Mouse (Mus musculus) megakaryocyte-erythroid progenitor cell, adult 5-6 weeks (primary cell): ENCODE data around the gene Tjap1. TPM values are rescaled to one million over a fixed set of nuclear protein-coding genes. Genes with fewer than 3 reads are reported as not detected.

ENCODE experiments used
- ATAC-seq: replicated peaks from 2 replicates; pipeline ENCODE4 v1.8.0; 2016; ENCODE audit warnings: mild to moderate bottlenecking, inconsistent platforms; ENCODE audit not compliant: severe bottlenecking, poor library complexity, low FRiP score, low TSS enrichment
- total RNA-seq, 2 experiments: library from RNA; stranded (forward) in 1 of 2; stranded (reverse) in 1 of 2; fragments of 200-1000, 215-1000 nt in 1 of 2; fragments of >200 nt in 1 of 2; fragmentation: Nextera tagmentation in 1 of 2; gene quantifications; 2 replicates each; pipeline ENCODE4 v1.2.3; 2014 to 2017

Gene Tjap1
- total RNA-seq (2014; fragmentation: Nextera tagmentation) (20.1 and 24.5 TPM in 2 replicates), total RNA-seq (2017) (15.8 and 18.5 TPM in 2 replicates)

DNA sequence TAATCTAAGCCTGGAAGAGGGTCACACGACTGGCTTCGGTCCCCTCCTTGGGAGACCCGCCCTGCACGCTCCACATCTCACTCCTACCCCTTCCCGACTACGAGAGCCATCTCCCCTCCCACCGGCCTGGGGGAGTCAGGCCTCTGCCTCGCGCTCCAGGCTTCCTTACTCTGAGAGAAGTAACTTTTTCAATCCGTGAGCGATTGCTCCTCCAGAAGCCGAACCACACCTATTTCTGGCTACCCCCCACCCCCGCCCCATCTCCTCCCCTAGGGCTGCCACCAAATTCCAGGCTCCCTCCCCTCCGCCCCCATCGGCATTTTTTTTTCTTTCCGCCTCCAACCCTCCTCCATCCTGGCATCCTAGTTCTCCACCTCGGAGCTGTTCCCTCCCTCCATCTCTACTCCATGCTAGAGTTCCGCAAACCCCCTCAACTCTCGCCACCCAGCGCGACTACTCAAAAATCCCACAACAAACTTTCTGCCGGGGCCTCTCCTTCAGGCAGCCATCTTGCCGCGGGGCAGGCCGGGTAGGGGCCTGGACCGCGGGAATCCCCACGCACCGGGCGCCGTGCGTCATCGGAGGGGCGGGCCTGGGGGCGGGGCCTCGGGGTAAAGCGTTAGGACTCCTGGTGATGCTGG lies at the start of gene Tjap1:
Gene Tjap1 (minus strand): TSS at position 544 of the 641 bp plus-strand sequence.
- ATAC-seq, result peak; percentile 88

DNA sequence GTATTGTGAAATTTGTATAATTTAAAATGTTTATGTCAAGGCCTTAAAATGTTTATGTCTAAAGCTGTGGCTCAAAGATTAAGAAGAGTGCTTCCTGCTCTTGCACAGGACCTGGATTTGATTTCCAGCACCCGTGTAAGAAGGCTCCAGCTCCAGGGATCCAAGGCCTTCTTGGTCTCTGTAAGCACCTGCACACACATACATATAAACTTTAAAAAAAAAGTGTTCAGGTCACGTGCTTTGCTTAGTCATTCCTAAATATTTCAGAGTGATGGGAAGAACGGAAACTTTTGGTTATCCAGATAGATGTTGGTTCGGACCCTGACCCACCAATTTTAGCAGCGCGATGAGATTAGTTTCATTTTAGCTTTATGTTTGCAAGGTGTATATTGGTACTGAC lies 45.9 kb upstream of the Tjap1 start:
- ATAC-seq, result no peak

DNA sequence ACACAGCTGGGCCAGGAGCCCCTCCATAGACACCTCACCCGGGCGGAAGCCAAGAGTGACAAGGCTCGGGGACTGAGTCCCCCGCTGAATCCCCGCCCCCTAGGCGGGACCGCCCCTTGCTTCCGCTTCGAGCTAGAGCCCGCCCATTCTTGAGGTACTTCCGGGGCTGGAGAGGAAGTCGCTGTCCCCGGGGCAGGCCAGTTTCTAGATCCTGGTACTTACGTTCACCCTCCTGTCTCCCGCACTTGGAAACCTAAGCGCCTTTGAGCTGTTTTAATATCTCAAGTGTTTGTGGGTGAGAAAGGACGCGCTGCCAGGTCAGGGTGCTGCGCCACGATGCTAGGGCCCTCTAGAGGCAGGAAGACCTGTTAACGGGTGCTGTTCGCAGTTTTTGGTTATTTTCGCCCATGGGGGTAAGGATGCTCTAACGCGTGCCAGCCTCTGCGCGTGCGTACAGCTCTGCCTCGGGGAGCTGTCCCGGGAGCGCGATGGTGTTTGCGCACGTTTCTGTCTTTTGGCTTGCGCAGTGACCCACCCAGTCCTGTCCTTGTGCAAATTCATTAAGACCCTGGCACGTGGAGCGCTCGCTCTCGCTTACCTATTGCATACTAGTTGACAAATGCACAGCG lies 45.2 kb upstream of the Tjap1 start, which contains the start of gene Abcc10:
Gene Abcc10 (minus strand): TSS at position 447 of the 629 bp plus-strand sequence.
- peak; percentile 97 for ATAC-seq

DNA sequence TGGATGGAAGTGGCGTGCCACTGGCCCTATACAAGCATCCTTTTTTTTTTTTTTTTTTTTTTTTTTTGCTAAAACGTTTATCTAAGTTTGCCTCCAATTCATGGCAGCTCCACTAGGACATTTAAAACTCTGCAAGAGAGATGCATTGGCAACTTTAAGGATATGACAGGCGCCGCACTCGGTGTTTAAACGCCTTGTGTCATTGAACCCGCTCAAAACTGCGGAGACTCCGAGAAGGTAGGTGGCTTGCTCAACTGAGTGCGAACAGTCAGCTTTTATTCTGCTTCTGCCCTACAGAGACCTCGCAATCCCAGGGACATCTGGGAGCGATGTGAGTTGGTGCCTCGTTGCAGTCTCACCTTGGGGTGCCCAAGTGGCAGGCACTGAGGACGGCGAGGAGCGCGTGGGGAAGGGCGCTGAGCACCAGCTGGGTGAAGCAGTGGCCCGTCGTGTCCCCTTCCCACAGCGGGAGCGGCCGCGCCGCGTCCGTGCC lies 44.6 kb upstream of the Tjap1 start:
- no peak for ATAC-seq

DNA sequence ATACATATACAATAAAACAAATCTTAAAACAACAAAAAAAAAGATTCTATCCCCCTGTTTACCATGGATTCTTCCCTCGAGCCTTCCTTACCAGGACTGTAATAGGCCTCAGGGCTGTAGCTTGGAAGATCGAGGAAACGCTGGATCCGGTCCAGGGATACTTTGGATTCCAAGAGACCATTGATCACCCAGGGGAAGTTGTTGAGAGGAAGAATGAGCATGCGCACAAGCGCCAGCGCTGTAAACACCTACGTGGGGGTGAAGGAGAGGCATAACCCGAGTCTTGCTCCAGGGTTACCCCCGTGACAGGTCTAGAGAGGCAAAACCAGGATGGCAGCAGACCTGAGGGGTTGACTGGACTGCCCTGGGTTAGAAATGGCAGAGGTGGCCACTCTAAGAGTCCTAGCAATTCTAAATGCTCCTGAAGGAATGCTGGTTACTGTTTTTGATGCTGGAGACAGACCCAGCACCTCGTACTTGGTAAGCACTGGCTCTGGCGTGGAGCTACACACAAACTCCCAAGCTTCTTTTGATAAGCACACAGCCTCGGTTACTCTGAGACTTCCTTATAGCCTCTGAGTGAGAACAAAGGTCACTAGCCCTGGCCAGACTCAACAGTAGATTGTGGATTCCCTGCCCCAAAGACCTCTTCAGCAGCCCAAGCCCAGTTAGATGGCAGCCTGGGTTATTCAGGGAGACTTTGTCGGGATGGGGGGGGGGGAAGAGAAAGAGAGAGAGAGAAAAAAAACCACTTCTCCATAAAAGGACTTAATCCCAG lies 39.4 kb upstream of the Tjap1 start:
- no peak for ATAC-seq

DNA sequence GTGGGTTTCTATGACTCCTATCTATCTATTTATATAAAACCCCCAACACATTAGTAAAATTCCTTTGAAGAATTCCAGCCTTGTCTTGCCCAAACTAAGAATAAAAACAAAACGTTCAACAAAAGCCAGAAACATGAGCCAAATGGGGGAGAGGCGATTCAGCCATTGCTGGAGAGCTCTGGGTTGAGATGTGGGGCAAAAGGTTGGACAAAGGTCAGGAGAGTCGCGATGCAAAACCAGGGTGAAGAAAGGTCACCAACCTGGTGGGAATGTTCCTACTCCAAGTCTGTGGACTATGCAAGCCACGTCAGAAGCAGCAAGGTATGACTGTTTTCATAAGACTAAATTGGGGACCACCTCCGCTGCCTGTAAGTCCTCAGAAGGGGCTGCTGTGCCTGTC lies 37.7 kb upstream of the Tjap1 start:
- ATAC-seq, result no peak

DNA sequence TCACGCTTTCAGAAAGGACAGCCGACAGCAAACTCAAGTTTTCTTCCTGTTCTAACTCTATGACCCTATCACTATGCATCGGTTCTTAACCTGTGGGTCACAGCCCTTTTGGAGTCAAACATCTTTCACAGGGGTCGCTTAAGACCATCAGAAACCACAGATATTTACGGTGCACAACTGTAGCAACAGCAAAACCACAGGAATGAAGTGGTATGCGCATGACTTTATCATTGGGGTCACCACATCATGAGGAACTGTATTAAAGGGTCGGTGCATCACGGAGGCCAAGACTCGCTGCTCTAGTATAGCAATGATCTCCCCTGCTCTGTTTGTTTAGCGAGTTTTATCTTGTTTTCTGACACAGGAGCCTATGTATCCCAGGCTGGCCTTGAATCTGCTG lies 33.0 kb upstream of the Tjap1 start:
- ATAC-seq, result no peak

DNA sequence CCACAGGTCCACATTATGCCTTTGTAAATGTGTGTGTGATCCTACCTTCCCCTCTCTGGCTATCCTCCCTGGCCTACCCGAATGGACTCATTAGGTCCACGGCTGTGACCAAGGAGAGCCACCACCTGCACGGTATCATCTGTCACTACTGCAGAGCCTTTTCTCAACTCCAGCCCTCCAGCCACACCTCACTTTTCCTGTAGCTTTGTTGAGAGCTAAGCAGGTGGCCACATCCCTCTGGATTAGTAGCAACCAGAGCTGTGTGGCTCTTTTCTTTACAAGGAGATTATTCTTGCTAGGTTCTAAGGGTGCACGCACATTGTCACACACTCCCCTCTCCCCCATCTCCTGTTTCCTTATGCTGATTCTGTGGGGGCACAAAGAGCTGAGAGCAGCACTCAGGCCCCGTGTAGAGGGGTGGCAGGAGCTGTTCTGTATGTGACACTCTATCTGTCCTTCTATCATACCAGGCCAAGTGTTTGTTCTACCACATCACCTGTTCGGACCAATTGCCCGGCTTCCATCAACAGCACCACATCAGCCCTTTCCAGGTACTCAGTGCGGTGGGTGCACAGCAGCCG lies 30.4 kb upstream of the Tjap1 start:
- ATAC-seq, result no peak

DNA sequence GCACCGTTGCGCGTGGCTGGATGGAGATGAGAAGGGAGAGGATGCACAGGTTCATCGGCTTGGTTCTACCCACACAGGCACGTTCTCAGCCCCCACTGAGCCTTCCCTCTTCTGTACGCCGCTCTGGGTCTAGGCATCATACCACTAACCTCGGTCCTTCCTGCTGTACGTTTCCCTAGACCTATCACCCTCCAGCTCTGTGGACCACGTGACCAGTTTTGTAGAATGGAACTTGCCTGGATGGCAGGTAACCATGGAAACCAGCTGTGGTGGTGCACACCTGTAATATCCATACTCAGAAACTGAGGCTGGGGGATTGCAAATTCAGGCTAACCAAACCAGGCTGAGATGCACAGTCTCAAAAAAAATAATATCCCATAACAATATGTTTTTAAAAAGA lies 27.7 kb upstream of the Tjap1 start:
- ATAC-seq, result no peak

DNA sequence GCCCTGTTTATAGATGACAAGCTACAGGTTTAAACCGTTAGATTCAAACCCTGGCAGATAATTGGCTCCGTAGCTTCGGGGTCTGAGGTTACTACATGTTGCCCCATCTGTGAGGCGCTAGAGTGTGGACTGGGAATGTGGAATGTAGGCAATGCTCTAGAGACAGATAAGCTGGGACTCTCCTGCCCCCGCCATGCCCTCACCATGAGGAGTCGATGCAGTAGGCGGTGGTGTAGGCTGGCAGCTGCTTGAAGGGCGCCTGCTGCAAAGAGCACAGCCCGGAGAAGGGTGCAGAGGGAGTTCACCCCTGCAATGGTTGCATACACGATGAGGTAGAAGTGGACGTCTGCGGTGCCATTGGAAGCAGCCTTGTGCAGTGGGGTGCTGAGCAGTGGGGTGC lies 27.0 kb upstream of the Tjap1 start:
- ATAC-seq, result no peak

DNA sequence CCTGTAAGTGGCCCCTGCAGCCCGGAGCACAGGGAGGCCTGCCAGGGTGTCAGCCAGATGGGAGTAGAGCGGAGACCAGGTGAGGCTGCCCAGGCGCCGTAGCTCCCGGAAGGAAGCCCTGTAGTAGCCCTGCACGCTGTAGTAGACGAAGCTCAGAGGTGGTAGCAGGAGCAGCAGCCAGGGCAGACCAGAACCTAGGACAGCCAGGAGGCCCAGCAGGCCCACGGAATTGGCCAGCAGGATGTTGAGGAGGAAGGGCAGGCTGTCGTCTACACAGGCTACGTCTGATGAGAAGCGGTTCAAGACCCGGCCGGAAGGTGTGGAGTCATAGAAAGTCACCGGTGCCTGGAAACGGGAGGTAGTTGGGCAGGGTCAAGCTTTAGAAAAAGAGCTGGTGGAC lies 24.1 kb upstream of the Tjap1 start:
- ATAC-seq, result no peak

DNA sequence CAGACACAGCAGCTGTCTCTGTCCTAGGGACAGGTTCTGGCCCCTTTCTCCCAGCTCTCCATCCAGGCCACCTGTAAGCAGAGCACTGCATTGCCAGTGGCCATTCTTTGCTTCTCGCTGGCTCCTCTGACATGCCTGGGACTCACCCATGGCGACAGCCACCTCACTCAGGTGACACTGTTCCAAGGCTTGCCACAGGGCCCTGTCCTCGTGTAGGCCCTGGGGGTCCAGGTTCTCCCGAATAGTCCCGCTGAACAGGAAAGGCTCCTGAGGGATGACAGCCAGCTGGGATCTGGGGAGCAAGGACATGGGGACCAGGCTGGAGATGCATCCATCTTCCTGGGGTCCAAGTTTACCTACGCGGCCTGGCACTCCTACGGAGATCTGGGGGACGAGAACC lies 21.4 kb upstream of the Tjap1 start:
- ATAC-seq, result no peak

DNA sequence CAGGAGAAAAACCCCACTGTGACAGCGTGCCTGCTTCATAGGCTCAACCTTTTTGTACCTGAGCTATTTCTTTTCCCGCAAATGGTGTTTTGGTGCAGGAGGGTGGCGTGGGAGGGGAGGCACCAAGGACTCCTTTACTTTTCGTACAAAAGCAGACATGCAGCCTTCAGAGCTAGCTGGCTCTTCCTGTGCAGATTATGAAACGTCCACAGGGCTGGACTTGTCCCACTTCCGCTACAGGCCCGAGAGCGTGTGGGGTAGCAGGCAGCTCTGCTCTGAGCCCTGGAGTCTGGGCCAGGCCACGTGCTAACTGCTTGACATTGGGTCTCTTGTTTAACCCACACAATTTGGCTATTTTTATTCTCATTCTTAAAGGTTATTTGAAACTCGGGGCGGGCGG lies 19.1 kb upstream of the Tjap1 start:
- ATAC-seq, result no peak

DNA sequence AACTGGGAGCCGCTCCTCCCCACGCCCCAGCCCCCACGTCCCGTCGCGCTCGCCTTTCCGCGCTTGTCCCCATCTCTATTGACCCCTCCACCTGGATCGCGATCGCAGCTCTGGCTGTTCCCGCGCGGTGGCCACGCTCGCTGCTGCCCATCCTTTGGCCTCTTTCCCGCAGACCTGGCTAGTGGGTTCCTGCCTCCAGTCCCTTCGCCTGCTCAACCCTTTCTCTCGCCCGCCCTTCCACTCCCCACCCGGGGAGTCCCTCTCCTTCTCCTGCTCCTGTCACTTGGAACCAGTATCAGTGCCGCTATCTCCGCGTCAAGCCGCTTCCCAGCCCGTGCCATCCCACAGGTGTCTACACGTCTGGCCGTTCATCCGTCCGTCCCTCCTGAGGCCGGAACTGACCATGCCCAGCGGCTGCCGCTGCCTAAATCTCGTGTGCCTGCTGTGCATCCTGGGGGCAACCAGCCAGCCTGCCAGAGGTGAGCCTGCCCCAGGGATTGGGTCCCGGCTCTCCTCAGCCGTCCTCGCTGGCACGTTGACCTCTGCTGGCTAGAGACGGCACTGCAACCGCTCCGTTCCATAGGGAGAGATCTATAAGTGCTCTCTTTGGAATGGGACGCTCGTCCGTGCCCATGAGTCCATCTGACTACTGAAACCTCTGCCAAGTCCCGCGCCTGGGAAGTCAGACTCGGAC lies 15.5 kb upstream of the Tjap1 start:
- ATAC-seq, result peak; percentile 91

DNA sequence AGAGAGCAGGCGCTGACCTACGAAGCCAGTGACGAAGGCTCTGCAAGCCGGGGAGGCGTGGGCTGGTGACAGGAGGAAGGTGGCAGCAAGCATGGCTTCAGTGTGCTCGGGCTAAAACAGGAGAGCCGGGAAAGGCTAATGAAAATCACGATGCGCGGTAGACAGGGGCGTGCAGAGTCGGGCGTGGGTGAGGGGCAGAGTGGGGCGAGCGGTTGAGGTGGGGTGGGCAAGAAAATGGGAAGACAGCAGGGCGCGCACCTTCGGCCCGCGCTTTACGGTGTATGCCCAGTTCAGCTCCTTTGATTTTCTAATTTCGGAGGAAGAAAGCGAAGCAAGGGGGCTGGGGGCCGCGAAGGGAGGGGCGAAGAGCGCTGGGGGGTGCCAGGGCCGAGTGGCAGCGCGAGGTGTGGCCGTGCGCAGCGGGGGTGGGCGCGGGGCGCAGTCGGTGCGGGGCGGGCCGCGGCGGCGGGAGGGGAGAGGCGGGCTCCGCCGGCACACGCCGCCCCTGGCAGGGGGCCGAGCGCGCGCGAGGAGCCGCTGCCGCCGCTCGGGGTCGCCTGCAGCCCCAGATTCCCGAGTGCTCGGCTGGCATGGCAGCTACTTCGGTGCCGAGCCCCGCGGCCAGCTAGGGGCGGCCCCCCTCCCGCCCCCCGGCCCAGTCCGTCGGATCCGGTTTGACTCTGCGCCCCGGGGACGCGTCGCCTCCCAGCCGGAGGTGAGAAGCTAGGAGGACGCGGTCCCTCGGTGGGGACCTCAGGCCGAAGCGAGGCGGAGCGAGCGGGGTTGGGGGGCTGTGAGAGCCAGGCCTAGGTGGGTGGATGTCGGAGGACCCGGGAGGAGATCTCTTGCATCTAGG lies 14.8 kb upstream of the Tjap1 start, which contains the start of gene Dlk2:
Gene Dlk2 (plus strand): TSS at position 58 of the 856 bp plus-strand sequence.
- ATAC-seq, result no peak

DNA sequence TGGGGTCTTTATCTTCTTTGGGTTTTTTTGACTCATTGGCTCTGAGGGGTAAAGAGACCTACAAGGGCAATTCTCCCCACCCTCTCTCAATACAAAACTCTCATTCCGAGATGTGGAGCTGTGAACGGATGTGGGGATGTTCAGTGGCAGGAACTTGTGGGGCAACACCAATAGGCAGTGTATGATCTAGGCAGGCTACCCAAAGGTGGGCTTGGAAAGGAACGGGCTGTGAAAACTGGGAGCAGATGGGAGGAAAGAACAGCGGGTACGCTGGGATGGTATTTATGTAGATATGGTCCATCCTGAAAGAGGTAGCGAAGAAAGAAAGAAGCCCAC lies 14.2 kb upstream of the Tjap1 start:
- ATAC-seq, result no peak

DNA sequence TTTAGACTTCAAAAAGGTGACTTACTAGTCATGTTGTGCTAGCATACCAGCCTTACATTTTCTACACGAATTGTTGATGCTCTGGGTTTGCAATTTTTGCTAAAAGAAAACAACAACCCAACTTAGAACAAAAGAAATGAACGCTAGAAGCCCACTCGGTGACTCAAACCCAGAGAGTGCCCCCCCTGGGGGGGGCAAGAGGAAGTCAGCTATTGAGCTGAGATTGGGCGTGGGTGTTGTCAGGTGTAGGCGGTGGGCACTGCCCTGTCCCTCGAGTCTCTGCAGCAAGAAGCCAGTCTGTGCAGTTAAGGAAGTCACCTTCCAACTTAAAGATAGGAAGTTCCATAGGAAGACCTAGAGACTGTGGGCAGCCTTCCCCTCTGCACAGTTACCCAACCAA lies 13.8 kb upstream of the Tjap1 start:
- no peak for ATAC-seq

DNA sequence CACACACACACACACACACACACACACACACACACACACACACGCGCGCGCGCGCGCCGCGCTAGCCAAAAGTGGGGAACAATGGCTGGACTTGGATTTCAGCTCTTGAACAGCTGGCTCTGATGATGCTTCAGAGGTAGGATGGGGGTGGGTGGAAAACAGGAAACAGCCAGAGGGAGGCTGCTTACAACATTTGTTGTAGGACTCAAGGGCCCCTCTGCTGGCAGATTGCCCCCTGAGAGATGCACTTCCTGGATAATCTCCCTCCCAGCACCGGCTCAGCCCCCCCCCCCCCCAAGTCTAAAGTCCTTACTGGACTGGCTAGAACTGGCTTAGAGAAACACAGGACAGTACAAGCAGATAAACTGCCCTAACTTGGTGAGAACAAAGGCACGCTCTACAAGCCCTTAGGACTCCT lies 4.9 kb upstream of the Tjap1 start:
- ATAC-seq, result no peak

DNA sequence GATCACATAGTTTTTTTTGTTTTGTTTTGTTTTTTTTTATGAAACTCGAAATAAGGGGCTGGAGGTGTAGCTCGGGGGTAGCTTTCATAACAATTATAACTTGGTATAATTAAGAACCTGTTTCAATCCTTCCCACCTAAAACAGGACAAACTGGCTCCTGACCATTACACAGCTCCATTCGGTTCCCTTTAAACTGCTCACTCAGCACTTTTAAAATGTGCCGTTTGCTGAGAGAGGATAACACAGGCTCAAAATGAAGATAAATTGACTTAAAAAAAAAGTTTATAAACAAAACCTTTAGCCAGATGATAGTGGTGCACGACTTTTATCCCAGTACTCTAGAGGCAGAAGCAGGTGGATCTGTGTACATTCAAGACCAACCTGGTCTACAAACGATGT lies 2.6 kb upstream of the Tjap1 start:
- ATAC-seq, result no peak
